Mouse (Mus musculus): ENCODE data around the gene Efcc1.

DNA sequence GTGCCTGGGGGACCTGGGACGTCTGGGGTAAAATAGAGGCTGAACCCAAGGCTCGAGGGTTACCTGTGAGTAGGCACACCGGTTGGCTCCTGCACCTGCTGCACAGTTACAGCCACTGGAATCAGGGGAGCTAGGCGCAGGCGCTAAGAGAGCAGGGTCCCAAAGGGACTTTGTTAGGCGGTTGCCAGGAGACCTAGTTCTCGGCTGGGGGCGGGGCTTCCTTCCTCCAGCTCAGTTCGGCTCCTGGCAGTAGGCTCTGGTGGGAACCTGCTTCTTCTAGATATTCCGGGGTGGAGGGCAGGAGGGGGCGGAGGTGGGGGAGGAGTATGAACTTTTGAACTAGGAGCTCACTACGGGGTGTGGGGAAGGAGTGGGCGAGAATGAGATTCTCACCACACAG, 8.0 kb upstream of the Efcc1 start:
- no peak for TF ChIP-seq CTCF (IDR thresholded peaks at IDR 0.05; ENCODE audit: low read depth, low read length)
- TF ChIP-seq POLR2AphosphoS5 (IDR thresholded peaks at IDR 0.05; ENCODE audit: insufficient replicate concordance, low read depth, low read length) = no peak
- TF ChIP-seq GATA1 (IDR thresholded peaks at IDR 0.05; ENCODE audit: borderline replicate concordance, low read length) = no peak
- no peak for TF ChIP-seq GATA2 (IDR thresholded peaks at IDR 0.05; ENCODE audit: borderline replicate concordance, low read depth, low read length)
- TF ChIP-seq TAL1 (conservative IDR thresholded peaks at IDR 0.05; ENCODE audit: low read depth, low read length) = no peak
